Mouse (Mus musculus) Muller cell, postnatal 12 days (primary cell): ENCODE measurements at regions not wholly inside any gene's neighbourhood (a gene's known extent, or its start where the extent isn't known, plus 50 kb on each side); places are given as distances from the start of the nearest gene placed in this dataset.

Experiments used
- DNase-seq: peaks from one replicate; pipeline ENCODE4 v3.0.0-alpha.2; 2015; ENCODE audit errors: inconsistent ontology term

DNA sequence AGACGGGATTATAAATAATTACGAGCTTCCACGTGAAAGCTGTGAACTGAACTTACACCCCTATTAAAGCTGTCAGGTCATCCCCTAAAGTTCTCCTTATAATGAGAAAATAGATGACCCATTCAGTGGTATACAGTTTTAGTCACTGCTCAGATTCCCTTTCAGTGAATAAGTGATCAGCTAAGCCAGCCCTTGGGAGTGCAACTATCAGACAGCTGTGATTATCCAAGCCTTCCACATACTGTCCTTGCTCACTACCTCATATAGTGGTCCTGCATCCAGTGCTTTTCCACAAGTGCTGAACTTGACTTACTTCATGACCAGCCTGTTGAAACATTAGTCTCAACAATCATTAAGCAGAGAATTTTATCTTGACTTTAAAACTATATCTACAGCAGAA, 131.2 kb upstream of the Tle1 start:
- no peak for DNase-seq

DNA sequence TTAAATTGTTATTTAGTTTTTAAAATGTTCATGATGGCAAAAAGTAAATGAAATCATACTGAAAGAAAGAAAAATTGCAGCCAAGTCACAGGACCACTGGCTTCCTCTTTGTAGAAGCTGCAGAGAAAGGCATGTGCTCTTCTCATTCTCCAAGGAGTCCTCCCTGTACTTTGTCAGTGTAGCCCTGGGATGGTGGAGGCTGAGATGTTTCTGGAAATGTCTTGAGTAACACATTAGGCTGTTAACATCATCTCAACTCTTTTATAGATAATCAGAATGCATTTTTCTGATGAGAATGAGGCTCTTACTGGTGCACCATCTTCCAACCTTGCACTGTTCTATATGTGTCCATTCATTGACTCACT, 128.3 kb upstream of the Tle1 start:
- no peak for DNase-seq

DNA sequence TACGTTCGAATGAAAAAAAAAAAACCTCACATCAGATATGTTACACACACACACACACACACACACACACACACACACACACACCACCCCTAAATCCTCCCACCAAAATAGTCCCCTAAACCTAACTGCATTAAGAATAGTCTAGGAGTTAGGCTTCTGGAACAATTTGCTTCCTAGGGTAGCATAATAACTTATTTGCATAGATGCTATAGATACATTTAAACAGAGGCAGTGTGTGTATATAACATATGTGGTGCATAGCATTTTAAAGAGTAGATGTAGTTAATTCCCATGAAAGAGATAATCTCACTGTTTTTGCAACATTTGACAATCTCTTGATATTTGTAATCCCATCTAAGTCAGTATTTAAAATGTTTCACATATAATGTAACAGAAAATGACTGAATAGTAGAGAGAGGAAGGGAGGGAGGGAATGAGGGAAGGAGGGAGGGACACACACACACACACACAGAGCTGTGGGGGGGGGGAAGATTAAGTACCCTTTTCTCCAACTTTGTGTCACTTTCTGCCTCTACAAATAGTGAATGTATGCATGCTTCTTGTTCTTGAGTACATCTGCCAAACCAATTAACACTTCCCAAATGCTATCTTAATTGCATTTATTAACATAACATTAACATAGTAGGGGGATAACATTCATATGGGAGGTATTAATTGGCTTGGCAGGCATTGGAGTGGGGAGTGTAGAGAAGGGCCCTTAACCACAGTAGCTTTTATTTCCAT, 127.7 kb upstream of the Tle1 start:
- no peak for DNase-seq

DNA sequence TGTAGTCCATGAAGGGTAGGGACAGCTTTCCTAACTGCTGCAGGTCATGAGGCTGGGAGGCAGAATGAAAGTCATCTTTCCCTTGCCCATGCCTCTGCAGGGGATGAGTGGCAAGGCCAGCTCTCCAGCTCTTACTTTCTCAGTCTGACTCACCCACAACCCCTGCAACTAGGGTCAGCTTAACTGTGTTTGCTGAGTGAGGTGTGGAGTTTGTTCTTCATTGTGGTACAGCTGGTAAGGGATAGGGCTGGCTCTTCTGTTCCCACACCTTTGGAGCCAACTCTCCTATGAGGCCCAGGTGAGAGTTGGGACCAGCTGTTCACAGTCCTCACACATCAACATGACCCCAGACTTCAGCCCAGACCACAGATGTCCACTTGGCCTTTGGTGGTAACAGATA, 124.2 kb upstream of the Tle1 start:
- no peak for DNase-seq

DNA sequence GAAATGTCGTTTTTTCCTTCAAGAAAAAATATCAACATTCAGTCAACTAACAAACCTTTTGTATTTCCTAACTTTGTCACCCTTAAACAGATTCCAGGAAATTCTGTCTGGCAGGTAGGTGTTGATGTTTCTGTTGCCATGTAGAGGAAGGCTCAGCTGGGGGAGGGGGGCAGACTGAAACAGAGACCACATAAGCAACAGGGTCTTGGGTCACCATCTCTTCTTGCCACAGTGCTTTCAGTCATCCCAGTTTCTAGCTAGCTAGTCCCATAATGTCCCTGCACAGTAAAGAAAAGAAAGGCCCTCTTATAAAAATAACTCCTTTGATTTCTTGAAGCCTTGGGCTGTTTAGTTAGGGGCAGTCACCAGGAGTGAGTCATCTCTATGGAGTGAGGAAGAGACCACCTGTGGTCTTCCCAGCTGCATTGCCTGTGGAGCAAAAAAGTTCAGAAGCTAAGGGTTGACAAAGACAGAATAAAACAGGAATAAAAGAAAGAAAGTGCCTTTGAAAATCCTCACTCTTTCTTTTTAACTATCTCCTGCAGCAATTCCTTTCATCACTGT, 84.5 kb upstream of the Tle1 start:
- DNase-seq: peak; percentile 55

DNA sequence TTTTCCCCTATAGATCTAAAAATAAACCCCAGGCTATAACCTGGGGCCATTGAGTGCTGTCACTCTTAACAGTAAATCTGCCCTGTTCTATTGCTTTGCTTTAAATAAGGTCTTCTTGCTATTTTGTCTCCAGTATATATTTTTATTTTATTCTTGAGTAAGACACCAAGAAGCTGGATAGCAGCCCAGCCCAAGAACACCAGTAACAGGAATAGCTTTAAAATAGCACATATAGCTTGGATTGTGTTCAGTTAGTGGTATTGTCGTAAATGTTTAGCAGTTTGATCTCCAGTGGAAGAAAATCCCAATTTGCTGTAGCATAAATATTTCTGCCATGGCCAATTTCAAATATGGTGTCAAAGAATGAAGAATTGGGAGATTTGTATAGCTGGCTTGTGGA, 49.8 kb upstream of the Tle1 start:
- no peak for DNase-seq
